Mouse (Mus musculus) brain, embryonic 14.5 days (tissue): ENCODE data around the gene Henmt1.

Experiments used
- CTCF ChIP-seq: fragments of 200-500 bp; IDR thresholded peaks from 2 replicates; pipeline ENCODE4 v1.5.1; 2012; ENCODE audit warnings: inconsistent platforms, mild to moderate bottlenecking, moderate library complexity, borderline replicate concordance; ENCODE audit not compliant: insufficient read depth, insufficient read length; ENCODE audit errors: extremely low read depth
- POLR2A ChIP-seq: fragments of 200-500 bp; IDR thresholded peaks from 2 replicates; pipeline ENCODE4 v1.6.1; 2012; ENCODE audit warnings: mild to moderate bottlenecking, inconsistent platforms, borderline replicate concordance; ENCODE audit not compliant: poor library complexity, insufficient read depth, insufficient read length, severe bottlenecking; ENCODE audit errors: extremely low read depth

DNA sequence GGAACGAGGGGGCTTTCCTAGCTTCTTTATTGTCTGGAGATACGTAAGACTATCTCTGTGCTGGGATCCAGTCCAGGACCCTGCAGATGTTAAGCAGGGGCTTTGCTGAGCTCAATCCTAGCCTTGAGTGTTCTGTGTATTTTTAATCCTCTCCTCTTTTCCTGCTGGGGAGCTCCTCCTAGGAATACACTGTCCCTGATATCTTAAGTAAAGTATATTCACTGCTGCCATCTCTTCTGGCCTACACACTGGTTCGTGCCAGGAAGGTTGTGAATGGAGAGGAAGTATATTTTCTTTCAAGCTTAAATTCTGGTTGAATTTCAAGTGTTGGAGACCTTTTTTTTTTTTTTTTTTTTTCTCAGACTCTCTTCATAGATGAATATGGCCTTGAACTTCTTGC lies 23.6 kb downstream of the Henmt1 start:
- TF ChIP-seq CTCF (no peak), POLR2A (no peak)
